Mouse (Mus musculus) embryonic facial prominence, embryonic 15.5 days (tissue): ENCODE measurements around the gene Zic4. TPM values are rescaled to one million over a fixed set of nuclear protein-coding genes. Genes with fewer than 3 reads are reported as not detected.
A peak's percentile ranks its signal among the peaks of the same experiment; 100 is the strongest.

Source experiments
- ATAC-seq: fragments of 200-750 bp; cut with Nextera tagmentation; 2 replicates; pipeline ENCODE4 v1.8.0; 2017; ENCODE audit warnings: low read depth, moderate TSS enrichment; ENCODE audit not compliant: insufficient number of reproducible peaks, low FRiP score, low TSS enrichment
- H3K27ac ChIP-seq: fragments of 300-500 bp; sonication (generic); replicated peaks from 2 replicates; pipeline ENCODE4 v1.5.1; 2015; ENCODE audit warnings: mild to moderate bottlenecking, inconsistent platforms
- H3K27me3 ChIP-seq: fragments of 300-500 bp; sonication (generic); 2 replicates; pipeline ENCODE4 v1.6.1; 2015; ENCODE audit warnings: inconsistent platforms
- H3K36me3 ChIP-seq: fragments of 300-500 bp; sonication (generic); 2 replicates; pipeline ENCODE4 v1.6.1; 2015; ENCODE audit warnings: mild to moderate bottlenecking, inconsistent platforms
- H3K4me1 ChIP-seq: fragments of 300-500 bp; sonication (generic); 2 replicates; pipeline ENCODE4 v1.6.1; 2015; ENCODE audit warnings: inconsistent platforms
- H3K4me2 ChIP-seq: fragments of 300-500 bp; sonication (generic); replicated peaks from 2 replicates; pipeline ENCODE4 v1.6.1; 2015; ENCODE audit warnings: mild to moderate bottlenecking, inconsistent platforms
- H3K4me3 ChIP-seq: fragments of 300-500 bp; sonication (generic); replicated peaks from 2 replicates; pipeline ENCODE4 v1.5.1; 2015; ENCODE audit warnings: mild to moderate bottlenecking, inconsistent platforms
- H3K9ac ChIP-seq: fragments of 300-500 bp; sonication (generic); 2 replicates; pipeline ENCODE4 v1.6.1; 2015; ENCODE audit warnings: inconsistent platforms
- H3K9me3 ChIP-seq: fragments of 300-500 bp; sonication (generic); replicated peaks from 2 replicates; pipeline ENCODE4 v1.6.1; 2016; ENCODE audit warnings: inconsistent platforms
- WGBS: fragments of 180-500 bp; shearing (Covaris S2); methylation state at CpG from one replicate; pipeline ENCODE4 v1.1.7; 2015; 5-methylcytosine and 5-hydroxymethylcytosine counted together
- polyA plus RNA-seq: library from polyadenylated mRNA; unstranded; fragments of >200 nt; fragmentation: Nextera tagmentation; extraction: Ambion mirVana; gene quantifications from 2 replicates; pipeline ENCODE4 v1.2.1, GENCODE M21; 2015

Zic4 gene
- polyA plus RNA-seq, 1 experiment from 2014 or later, result 1.5 TPM

DNA sequence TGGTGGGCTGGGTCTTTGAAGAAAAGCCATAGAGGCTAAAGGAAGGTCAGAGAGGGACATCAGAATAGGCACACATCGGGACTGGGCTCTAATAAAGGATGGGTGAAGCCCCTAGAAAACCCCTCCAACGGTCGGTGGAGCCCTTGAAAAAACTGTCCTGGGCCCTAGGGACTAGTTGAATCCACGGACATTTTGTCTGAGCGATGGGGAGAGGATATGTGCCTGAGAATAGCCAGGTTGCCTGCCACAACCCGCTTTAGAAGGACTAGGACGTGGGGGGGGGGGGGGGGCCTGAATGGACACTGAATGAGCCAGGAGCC, 7.0 kb upstream of the Zic4 start:
- H3K27me3 ChIP-seq, result peaks cover 90% of the 10 kb centered on the region
- no peak for ATAC-seq
- no peak overlapping the region for H3K27ac ChIP-seq

DNA sequence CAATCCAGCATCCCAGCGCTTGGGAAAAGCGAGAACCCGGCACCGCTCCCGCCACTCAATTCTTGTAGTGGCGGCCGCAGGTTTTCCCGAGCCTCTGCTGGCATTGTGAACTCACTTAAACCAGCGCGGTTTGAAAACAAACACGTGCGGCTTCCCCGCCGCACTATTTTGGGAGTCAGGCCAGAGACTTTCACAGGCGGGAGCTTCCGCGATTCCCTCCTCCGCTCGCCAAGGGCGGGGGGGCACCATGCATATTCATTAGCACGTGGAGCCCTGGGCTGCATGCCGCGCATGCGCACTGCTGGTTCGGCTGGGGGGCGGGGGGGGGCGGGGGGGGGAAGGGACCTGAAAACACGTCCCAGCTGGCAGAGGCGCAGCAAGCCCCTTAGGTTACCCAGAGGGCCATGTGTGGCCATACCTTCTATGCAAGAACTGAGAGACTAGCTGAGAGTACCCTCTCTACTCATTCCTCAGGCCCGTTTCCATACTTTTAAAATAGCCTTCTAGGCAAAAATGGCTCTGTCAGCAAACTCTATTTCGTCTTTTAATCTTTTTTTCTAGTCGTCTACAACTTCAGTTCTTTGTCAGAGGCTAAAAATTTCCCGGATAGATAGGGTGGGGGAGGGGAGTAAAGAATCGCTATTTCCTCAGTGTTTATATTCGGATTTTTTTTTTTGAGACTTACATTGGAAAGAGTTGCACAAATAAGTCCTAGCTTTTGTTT, 6.4 kb upstream of the Zic4 start:
- peaks cover 89% of the 10 kb centered on the region for H3K27me3 ChIP-seq
- no peak for ATAC-seq
- H3K27ac ChIP-seq, result no peak overlapping the region
- H3K4me2 ChIP-seq, result peak overlapping the region; percentile 51
- WGBS, result under 1% methylated on average over 35 of the region's 35 CpGs
- no peaks in the 10 kb centered on the region for H3K9me3 ChIP-seq
- H3K4me3 ChIP-seq, result peak overlapping the region; percentile 27
- peaks cover 8% of the 10 kb centered on the region for H3K4me1 ChIP-seq
- no peak overlapping the region for H3K9ac ChIP-seq
- H3K36me3 ChIP-seq, result no peaks in the 10 kb centered on the region

More for the DNA sequence above, 7.0 kb upstream of the Zic4 start:
- 3% methylated on average over 7 of the region's 7 CpGs for WGBS
- H3K4me3 ChIP-seq, result peak overlapping the region; percentile 27
- H3K9me3 ChIP-seq, result no peaks in the 10 kb centered on the region
- peaks cover 8% of the 10 kb centered on the region for H3K4me1 ChIP-seq
- no peak overlapping the region for H3K9ac ChIP-seq
- H3K4me2 ChIP-seq, result peak overlapping the region; percentile 51
- H3K36me3 ChIP-seq, result no peaks in the 10 kb centered on the region

DNA sequence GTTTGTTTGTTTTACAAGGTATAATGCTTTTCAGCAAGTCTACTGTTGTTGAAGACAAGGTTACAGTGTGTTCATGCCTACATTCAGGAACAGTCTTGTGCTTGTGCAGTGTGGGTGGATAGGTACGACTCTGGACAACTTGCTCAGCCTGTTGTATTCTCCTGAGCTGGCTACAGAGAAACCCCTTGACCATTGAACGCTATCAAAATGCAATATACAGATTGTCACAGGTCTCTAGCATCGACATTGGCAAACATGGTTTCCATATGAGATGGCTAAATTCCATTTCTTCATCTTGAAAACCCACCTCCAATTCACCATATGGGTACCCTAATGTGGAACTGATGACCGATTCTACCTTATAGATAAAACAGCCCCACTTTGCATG, 5.9 kb upstream of the Zic4 start:
- no peak for ATAC-seq
- peaks cover 88% of the 10 kb centered on the region for H3K27me3 ChIP-seq
- 14% methylated on average over 4 of the region's 4 CpGs for WGBS

DNA sequence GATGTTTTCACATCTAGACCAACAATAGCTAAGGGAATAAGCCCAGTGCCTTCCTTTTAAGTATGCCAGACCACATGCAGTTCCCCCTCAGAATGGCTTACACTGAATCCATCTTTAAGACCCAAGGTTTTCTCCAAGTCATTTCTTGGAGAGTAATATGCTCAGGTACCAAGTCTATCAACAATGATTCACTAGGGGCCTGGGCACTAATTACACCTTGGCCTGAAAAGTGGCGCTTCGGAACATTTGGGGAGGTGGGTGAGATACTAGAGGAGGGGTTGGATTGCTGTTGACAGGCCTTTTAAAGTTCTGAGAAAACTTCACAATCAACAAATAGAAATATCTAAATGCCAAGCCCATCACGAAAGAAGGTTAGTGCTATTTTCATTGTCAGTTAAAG, 4.9 kb upstream of the Zic4 start:
- no peak for ATAC-seq
- peaks cover 17% of the 10 kb centered on the region for H3K4me1 ChIP-seq
- H3K36me3 ChIP-seq, result no peaks in the 10 kb centered on the region
- H3K9ac ChIP-seq, result no peak overlapping the region
- H3K27ac ChIP-seq, result no peak overlapping the region
- no peaks in the 10 kb centered on the region for H3K9me3 ChIP-seq
- peaks cover 89% of the 10 kb centered on the region for H3K27me3 ChIP-seq
- 11% methylated on average over 3 of the region's 3 CpGs for WGBS
- H3K4me3 ChIP-seq, result no peak overlapping the region
- no peak overlapping the region for H3K4me2 ChIP-seq

More for the DNA sequence above, 5.9 kb upstream of the Zic4 start:
- no peaks in the 10 kb centered on the region for H3K9me3 ChIP-seq
- H3K4me2 ChIP-seq, result no peak overlapping the region
- H3K9ac ChIP-seq, result no peak overlapping the region
- H3K36me3 ChIP-seq, result no peaks in the 10 kb centered on the region
- H3K4me1 ChIP-seq, result peaks cover 8% of the 10 kb centered on the region
- H3K4me3 ChIP-seq, result no peak overlapping the region
- no peak overlapping the region for H3K27ac ChIP-seq

DNA sequence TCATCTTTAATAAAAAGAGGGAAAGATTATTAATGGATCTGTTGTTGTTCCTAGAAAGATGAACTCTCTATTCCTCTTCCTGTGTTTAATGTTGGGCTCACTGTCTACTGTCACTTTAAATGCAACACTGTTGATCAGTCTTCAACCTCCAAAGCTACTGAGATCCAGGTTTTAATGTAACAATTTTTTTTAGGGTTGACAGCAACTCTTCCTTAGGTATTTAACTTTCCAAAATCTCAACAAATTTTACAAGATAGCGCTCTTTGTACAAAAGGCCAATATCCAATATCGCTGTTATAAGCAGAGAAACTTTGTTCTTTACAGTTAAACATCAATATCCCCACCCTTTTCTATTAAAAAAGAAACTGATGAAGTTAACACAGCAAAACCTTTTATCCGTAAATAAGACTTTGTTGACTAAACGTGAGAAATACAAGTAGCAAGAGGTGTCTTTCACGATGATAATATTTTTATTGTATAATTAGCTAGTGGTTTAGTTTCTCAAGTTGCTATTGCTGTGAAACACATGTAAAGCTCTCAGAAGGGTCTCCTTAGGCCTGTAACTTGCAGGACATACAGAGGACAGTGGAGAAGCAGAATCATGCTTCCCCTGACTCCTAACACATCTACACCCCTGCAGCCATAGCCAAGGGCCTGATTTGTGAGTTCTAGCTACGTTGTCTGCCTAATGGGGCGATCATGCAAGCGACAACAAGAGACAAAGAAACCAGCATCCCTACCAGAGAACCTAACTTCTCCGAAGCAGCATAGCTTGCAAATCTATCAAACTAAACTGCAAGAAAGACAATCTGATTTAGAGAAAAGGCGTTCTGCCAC, 3.1 kb upstream of the Zic4 start:
- H3K4me2 ChIP-seq, result no peak overlapping the region
- H3K9ac ChIP-seq, result no peak overlapping the region
- no peaks in the 10 kb centered on the region for H3K9me3 ChIP-seq
- H3K27me3 ChIP-seq, result peaks cover 86% of the 10 kb centered on the region
- no peak overlapping the region for H3K27ac ChIP-seq
- H3K4me3 ChIP-seq, result no peak overlapping the region
- peaks cover 18% of the 10 kb centered on the region for H3K4me1 ChIP-seq
- 8% methylated on average over 10 of the region's 10 CpGs for WGBS
- H3K36me3 ChIP-seq, result no peaks in the 10 kb centered on the region
- no peak for ATAC-seq

DNA sequence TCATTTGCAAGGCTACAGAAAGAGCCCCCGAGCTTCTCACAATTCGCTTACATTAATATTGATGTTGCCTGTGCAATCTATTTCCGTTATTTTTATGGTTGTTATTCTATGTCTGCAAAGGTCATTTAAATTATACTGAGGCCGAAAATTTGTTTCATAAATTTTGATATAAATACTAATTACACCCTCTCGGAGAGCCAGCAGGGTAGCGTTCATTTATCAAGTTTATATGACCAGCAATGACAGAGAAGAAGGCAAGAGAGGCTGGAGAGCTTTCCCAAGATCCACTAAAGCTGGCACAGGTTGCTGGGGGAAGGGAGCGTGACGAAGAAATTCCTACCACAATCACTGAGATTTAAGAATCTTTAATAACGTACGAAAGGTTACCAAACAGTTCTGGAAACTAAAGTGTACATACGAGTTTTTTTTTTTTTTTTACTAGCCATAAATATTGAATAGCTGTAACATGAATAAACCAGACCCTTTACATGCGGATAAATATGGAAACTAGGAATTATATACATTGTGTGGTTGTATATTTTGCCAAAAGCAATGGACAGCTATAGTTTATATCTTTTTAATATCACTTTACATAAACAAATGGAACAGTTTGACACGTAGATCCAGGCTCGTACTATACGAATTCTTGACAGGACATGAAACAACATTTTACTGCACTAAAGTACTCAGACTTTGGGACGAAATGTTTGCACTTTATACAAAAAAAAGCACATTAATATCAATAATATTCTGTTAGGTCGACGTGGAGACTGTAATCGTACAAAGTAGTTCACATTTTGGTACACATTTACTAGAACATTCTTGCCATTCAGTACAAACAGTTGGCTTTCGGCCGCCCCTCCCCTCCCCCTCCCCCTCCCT, 1.8 kb upstream of the Zic4 start:
- Histone ChIP-seq H3K9ac (no peak overlapping the region), H3K4me1 (peaks cover 27% of the 10 kb centered on the region), H3K4me3 (no peak overlapping the region), H3K4me2 (no peak overlapping the region), H3K27me3 (peaks cover 85% of the 10 kb centered on the region), H3K27ac (no peak overlapping the region), H3K9me3 (no peaks in the 10 kb centered on the region), H3K36me3 (no peaks in the 10 kb centered on the region)
- ATAC-seq, result no peak
- 5% methylated on average over 21 of the region's 21 CpGs for WGBS

DNA sequence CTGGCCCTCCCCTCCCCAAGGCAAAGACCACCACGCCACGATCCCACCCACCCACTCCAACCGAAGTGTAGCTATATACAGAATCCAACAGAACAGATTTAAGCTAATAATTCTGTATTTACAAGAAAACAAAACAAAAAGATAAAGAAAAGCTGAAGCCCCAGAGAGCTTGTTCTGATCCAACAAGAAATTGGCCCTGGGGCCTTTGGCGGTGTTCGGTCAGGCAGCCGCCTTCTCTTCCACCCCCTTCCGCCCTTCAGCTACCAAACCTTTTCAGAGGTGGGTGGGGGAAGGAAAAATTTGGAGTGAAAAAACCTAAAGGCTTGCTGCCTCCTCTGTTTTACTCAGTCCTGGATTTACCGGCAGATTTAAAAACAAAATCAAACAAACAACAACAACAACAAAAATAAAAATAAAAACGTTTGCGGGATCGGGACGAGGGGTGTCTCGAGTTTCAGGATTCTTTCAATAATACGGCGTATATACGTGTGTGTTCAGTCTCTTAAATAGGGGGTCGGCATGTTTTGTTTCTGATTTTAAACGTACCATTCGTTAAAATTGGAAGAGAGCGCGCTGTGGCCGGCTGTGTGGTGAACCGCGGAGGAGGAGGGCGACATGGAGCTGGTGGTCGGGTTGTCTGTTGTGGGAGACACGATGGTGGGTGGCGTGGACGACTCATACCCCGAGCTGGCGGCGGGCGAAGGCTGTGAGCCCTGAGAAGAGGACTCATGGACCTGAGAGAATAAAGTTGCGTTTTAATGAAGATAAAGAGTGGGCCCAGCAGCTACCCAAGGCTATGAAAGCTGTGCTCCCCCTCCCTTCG, 969 bp upstream of the Zic4 start:
- Histone ChIP-seq H3K9ac (no peak overlapping the region), H3K9me3 (no peaks in the 10 kb centered on the region), H3K27ac (no peak overlapping the region), H3K36me3 (no peaks in the 10 kb centered on the region), H3K4me2 (peak overlapping the region; percentile 44), H3K27me3 (peaks cover 82% of the 10 kb centered on the region), H3K4me3 (peak overlapping the region; percentile 38), H3K4me1 (peaks cover 26% of the 10 kb centered on the region)
- 1% methylated on average over 35 of the region's 35 CpGs for WGBS
- ATAC-seq, result no peak

DNA sequence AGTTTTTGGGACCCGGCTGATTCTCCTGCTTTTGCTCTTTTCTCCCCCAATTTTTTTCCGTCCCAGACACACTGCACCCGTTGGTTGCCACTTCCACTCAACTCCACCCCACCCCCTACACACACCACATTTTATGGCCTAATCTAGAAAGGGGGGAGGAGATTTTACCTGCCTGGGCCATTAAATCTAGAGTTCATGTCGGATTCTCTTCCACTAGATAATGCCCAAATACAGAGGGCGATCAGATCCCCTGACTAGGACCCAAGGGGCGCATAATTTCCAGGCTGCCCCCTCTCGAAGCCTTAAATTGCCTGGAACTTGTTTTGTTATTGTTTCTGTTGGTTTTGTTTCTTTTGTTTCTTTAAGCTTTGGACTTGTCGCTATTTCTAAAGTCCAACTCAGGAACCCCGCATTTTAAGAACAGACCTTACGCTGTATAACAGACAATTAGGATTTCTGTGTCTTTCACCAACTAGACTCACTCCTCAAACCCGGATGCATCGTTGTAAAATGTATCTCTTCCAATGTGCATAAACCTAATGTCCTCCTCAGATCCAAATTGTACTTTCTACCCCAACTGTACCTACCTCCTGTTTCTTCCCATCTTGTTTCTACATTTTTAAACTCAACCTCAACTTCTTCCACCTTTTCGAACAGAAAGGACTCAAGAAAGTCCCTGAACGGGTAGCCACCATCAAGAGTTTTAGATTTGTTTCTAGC, 958 bp downstream of the Zic4 start:
- Histone ChIP-seq H3K4me1 (peaks cover 26% of the 10 kb centered on the region), H3K36me3 (no peaks in the 10 kb centered on the region), H3K27me3 (peaks cover 81% of the 10 kb centered on the region), H3K9ac (no peak overlapping the region), H3K4me2 (no peak overlapping the region), H3K27ac (no peak overlapping the region), H3K4me3 (peak overlapping the region; percentile 39), H3K9me3 (no peaks in the 10 kb centered on the region)
- WGBS, result 4% methylated on average over 14 of the region's 14 CpGs
- ATAC-seq, result no peak

DNA sequence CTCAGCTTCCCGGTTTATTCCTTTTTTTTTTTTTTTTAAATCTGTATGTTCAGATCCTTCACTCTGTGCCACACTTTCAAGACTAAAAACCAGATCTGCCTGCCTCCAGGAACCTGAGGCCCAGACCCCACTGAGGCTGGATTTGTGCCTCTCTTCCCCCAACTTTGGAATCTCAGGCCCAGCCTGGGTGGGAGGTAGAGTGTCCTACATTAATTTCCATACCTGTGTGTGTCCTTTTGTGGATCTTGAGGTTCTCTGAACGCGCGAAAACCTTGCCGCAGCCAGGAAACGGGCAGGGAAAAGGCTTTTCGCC, 1.6 kb downstream of the Zic4 start:
- WGBS, result 1% methylated on average over 7 of the region's 7 CpGs
- Histone ChIP-seq H3K36me3 (no peaks in the 10 kb centered on the region), H3K4me2 (no peak overlapping the region)

More for the DNA sequence above, 1.6 kb downstream of the Zic4 start:
- H3K9ac ChIP-seq, result no peak overlapping the region
- H3K27ac ChIP-seq, result no peak overlapping the region
- peaks cover 26% of the 10 kb centered on the region for H3K4me1 ChIP-seq
- H3K9me3 ChIP-seq, result no peaks in the 10 kb centered on the region
- peak overlapping the region; percentile 39 for H3K4me3 ChIP-seq
- no peak for ATAC-seq
- peaks cover 86% of the 10 kb centered on the region for H3K27me3 ChIP-seq
